Mouse (Mus musculus): Measurements from ENCODE around the gene Mthfs.

DNA sequence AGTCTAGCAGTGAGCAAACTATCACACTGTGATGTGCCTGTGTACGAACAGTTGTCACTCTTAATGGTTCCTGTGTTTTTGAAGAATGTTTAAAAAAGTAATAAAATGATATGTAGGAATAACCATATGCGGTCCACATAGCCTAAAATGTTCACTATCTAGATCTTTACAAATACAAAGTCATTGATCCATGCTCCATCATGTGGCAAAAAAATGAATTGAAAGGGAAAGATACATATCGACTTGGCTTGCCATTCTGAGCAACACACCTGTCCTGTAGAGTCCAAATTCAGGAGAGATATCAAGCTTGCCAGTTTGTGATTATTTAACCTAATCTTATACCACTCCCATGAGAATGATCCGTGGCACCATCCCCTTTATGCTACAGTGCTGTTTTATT is 164.2 kb downstream of the Mthfs start:
- no peak for TF ChIP-seq CTCF (IDR thresholded peaks at IDR 0.05; ENCODE audit: low read depth, low read length)
- TF ChIP-seq POLR2A (IDR thresholded peaks at IDR 0.05; ENCODE audit: insufficient read depth, low read length), result no peak
- no peak for TF ChIP-seq EP300 (IDR thresholded peaks at IDR 0.05; ENCODE audit: insufficient read depth, low read depth, low read length)
